Mouse (Mus musculus) retina, postnatal 7 days (tissue): ENCODE results near the gene C1qtnf5.

ENCODE experiments used
- DNase-seq: peaks from one replicate; pipeline ENCODE4 v3.0.0-alpha.2; 2012; ENCODE audit warnings: low read depth, low spot score

C1qtnf5 gene

DNA sequence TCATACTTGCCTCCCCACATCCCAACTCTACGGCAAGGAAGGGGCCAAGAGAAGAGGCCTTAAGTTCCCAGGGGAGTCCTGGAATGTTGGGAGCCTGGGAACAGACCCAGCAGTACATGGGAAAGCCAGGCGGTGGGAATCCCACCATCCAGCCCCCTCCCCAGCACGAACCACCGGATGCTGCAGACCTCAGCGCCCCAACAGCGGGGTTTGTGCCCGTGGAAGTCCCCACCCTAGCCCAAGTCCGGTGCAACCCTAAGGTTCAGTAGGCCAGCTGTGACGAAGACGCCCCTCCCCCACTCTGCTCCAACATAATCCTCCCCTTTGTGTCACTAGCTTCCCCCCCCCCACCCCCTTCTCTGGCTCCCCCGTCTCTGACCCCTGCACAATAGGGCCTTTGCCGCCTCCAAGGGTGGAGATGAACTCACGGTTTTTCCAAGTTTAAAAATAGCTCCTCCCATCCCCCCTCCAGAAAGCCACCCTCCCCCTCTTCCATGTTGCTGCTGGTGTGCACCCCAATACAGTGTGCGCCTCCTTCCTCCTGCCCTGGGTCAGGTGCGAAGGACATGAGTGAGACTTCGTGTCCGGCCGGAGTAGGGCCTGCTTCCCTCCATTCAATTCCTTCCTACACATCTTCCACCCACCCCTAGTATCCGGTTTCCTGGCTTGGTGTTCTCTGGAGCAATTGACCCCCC lies 23.7 kb downstream of the C1qtnf5 start:
- DNase-seq: no peak

DNA sequence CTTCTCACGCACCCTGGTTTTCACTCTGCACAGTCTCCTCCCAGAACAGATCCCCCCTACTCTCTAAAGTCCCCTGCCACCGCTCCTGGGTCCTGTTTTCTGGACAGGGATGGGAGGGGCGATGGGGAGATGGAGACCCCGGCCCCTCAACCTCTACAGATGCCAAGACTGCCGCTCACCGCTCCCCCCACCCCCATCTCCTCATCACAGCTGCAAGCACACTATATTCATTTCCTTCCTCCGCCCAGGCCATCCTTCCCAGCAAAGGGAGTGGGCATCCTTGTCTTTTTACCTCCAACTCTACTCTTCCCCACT lies 24.2 kb downstream of the C1qtnf5 start:
- no peak for DNase-seq

DNA sequence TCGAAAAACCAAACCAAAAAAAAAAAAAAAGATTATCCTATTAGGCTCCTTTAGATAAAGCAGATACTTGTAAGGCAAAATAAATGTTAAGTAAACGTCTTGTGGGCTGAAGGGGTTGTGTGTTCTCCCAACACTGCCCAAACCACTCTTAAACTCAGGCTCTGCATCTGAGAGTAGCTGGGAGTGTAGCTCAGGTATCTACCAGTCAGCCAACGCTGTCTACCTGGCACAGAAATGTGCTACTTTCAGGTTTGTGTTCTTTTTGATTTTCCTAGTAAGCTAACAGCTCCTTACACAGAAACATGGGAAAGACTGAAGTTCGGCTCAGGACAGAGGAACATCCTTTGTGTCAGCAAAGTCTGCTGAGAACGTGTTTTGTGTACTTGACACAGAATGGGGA lies 25.2 kb downstream of the C1qtnf5 start:
- DNase-seq: no peak

DNA sequence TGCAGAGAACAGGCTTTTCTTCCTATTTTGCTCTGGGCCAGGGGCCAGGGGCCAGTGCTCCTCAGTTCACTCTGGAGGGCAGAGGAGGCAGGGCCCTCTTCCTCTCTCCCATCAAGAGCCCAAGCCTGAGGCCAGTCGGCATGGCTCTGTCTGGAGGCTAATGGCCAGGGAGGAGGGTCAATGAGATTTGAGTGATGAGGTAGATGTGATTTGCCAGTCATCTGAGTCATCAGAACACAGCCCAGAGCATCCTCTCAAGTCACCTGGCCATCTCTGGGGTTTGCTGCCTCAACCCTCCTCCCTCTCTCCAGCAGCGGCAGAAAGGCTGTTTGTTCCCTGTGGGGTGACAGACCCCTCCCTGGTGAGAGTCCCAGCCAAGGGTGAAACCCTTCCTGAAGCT lies 26.2 kb downstream of the C1qtnf5 start:
- no peak for DNase-seq

DNA sequence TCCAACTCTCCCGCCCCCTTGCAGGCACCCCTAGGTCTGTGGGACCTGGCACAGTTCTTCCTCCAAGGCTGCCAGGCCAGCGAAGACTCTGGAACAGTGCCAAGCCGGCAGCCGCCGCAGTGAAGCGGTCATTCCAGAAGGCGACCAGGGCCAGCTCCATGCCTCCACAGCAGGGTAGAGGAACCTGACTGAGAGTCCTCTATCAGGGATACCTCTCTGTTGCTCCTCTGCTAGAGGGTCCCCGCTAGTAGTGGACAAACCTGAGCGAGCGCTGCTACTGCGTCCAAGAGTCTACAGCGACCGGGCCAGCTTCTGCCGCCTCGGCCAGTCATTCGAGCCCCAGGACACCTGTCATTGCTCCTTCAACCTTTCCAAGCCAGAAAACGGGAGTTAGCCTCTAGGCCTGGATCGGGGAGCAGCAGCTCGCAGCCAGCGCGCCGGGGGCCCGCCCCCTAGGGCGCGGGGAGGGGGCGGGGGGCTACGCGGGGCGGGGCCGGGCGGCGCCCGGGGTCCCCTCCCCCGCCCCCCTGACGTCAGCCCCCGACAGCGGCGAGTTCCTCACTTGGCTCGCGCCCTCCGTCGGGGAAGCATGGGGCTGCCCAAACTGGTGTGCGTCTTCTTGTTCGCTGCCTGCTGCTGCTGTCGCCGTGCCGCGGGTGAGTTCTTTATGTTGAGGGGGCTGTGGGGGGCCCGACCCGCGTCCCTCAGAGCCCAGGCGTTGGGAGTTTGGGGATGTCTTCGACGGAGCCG lies 27.2 kb downstream of the C1qtnf5 start, which contains the start of gene Mcam:
Gene Mcam (plus strand): TSS at position 369 of the 750 bp plus-strand sequence.
- DNase-seq: no peak

DNA sequence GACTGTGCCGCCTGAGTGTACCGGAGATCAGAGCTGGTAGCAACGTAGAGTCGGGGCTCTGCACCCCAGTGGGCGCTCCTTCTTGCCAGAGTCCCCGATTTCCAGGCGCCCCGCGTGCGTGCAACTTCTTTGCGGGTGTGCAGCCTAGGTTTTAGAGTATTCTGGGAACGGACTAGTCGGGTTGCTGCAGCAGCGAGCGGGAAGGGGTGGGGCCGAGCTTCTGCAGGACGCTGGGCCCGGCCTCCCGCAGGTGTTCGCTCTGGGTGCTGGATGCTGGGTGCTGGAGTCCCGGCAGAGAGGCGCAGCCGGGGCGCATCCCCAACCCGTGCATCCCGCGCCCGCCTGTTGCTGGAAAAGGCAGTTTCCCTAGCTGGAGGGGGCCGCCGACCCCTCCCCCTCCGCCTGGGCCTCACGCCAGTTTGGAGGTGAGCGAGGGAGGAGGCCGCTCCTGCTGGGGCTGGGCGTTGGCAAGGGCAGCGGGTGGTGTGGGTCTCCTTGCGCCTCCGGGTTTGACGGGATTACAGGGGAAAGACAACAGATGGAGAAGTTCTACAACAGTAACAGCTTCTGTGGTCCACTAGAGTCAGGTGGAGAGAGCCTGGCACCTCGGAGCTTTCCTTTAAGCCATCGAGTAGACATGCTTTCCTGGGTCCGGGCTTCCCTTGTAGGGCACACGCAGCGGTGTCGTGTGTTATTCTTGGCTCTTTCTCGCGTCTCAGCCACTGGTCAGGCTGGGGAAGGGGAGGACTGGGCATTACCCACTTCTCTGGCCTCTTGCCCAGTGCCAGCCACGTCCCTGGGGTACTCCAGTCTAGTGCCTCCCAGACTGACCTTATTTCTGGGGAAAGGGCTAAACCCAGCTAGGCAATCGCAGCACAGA lies 28.0 kb downstream of the C1qtnf5 start:
- DNase-seq: no peak

DNA sequence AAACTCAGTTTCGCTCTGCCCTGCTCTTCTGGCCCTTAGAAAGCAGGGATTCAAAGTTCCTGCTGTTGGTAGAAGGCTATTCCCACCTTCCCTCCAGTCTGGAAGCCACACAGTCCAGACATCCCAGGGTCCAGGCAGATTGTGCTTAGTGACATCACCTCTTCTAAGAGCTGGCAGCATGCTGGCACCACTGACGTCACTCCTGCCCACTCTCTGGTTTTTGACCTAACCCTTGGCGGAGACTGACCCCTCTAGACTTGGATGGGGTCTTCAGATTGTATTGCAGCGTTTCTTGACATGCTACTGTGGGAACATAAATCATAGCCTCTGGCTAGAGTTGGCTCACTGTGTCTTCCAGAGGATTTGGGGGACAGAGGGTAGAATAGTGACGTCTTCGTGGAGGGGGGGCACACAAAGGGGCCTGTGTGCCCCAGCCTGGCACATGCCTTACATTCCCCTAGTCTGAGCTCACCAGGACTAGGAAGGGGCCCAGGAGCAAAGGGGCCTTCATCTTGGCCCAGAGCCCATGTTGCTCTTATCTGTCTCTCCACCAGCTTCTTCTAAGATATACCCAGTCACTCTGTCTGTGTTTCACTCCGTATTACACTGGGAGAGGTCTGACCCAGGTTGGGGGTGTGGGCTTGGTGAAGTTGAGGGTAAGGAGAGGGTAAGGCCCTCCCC lies 28.8 kb downstream of the C1qtnf5 start:
- DNase-seq: no peak

DNA sequence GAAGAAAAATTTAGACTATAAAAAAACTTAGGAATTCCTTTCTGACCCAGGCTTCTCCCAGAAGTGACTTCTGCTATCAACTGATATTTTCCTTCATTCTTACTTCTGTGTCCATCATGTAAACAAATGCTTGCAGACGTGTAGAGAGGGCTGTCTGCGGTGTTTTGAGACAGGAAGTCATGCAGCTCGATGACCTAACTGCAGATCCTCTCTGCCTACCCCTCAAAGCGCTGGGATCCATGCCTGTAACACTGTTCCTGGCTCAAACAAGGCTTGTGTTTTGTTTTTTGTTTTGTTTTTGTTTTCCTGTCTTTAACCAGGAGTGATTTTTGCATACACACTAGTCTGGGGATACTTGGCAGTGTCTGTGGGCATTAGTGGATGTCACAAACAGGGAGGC lies 30.8 kb downstream of the C1qtnf5 start:
- DNase-seq: no peak

DNA sequence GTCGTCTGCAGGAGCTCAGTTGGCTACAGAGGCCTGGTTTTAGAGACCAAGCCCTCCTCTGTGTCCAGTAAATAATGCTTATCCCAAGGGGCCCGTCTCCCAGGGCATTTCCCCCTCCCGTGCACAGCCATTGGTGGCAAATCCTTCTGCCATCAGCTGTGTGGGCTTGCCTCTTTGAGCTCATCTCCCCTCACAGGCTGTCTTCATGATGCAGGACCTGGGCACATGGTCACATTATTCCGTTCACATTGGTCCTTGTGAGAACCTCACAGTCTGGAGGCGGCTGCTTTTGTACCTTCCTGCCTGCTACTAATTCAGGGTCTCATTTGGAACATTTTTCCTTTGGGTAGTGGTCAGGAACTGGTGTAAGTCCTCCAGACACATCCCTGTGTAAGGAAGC lies 34.9 kb downstream of the C1qtnf5 start:
- DNase-seq: no peak

DNA sequence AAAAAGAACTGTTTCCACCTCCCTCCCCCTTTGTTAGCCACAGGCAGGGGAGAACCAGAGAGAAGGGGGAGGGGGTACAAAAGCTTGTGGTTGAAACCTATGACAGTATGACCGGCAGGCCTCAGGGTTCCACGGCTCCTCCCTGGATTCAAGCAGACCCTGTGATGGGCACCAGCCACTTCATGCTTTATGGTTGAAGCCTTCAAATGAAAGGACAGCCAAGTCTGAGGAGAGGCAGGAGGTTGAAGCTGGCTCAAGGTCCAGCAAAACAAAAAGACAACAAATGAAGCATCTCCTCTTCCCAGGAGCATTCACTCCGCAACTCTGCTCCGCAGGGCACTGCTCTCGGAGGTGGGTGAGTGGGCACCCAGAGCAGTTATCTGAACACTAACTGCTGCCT lies 36.4 kb downstream of the C1qtnf5 start:
- no peak for DNase-seq

DNA sequence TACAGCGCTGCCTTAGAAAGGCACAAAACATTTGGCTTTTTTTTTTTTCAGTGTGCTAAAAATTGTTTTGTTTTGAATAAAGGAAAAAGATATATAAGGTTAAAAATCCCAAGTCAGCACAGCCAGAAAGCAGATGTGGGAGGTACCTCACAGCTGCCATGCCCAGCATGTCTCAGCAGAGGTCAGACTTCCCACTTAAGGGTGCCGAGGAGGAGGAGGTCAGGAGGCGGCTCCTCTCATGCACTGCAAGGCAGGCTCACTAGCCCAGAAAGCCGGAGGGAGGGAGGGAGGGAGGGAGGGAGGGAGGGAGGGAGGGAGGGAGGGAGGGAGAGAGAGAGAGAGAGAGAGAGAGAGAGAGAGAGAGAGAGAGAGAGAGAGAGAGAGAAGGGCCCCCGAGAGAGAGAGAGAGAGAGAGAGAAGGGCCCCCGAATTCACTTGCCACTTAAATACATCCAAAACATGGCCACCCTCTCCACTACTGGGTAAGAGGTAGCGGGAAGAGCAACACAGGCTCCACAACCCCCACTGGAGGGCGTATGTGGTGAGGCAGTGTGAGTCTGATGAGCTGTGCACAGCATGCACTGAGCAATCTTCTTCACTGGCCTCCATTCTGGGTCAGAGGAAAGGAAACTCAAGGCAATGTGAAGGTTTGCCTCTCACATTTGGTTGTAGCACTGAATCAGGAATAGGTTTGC lies 37.1 kb downstream of the C1qtnf5 start:
- no peak for DNase-seq

DNA sequence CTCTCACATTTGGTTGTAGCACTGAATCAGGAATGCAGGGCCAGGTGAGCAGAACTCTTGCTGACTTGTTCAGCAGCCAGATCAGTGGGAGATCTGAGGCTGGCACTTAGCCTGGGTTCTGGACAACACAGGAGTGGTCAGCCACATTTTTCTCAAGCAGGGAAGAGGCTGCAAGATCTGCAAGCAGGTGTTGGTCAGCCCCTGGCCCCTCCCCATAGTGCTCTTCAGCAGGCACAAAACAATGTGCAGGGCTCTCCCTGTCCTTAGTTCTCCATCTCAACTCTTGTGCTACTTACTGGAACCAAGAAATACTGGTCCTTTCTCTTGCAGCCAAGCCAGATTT lies 37.6 kb downstream of the C1qtnf5 start:
- DNase-seq: no peak

DNA sequence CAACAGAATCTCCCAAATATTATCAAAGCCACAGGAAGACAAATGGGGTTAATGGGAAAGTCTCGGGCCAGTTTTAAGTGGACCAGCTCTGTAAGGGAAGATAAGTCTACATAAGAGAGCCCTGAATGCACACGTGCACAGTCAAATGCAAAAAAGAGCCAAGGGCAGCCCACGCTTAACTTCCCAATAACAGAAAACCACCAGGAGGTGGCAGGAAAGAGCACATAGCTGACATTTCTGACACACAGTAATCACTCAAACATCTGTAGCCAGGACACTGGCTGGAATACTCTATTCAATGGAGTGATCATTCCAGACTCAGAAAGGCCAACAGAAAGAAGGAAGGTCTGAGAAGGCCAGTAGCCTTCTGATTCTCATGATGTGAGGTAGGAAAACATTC lies 40.2 kb downstream of the C1qtnf5 start:
- DNase-seq: no peak
